Mouse (Mus musculus) left cerebral cortex, adult 11 months (tissue): Measurements from ENCODE around the gene Zmynd10.

Experiments
- DNase-seq: peaks from one replicate; pipeline ENCODE4 v3.0.0; 2022; ENCODE audit warnings: low spot score

The Zmynd10 gene

DNA sequence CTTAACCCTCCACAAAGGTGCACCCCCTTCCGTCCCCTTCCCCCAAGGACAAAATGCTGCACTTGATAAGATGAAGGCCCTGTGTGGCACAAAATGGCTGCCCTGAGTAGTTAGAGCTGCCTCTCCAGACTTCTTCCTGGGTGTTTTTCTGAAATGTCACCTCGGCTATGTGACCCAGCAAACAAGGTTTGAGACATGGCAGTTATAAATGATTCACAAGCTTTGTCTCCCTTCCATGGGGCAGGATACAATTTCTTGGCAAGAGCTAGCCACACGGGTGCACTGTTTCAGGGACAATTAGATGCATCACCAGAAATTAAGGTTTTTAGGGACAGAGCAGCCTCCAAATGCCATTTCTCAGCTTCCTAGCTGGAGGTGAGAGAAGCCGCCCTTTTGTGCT lies 6.7 kb upstream of the Zmynd10 start:
- no peak for DNase-seq

DNA sequence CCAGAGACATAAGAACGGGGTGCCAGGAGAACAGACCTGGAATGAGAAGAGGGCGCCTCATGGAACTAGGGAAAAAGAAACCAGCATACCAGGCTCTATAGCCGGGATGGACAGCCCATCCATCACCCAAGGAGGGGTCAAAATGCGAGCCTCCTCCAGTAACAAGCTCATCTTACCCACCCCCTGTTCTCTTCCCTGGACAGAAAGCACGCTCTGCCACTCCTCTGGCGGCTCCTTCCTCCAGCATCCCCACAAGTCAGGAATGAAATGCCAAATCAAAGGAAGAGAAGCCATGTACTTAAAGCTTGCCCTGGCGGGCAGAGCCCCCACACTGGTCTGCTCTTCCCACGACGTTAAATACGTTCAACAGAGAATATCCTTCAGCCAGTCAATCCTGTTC lies 6.1 kb upstream of the Zmynd10 start:
- DNase-seq: no peak

DNA sequence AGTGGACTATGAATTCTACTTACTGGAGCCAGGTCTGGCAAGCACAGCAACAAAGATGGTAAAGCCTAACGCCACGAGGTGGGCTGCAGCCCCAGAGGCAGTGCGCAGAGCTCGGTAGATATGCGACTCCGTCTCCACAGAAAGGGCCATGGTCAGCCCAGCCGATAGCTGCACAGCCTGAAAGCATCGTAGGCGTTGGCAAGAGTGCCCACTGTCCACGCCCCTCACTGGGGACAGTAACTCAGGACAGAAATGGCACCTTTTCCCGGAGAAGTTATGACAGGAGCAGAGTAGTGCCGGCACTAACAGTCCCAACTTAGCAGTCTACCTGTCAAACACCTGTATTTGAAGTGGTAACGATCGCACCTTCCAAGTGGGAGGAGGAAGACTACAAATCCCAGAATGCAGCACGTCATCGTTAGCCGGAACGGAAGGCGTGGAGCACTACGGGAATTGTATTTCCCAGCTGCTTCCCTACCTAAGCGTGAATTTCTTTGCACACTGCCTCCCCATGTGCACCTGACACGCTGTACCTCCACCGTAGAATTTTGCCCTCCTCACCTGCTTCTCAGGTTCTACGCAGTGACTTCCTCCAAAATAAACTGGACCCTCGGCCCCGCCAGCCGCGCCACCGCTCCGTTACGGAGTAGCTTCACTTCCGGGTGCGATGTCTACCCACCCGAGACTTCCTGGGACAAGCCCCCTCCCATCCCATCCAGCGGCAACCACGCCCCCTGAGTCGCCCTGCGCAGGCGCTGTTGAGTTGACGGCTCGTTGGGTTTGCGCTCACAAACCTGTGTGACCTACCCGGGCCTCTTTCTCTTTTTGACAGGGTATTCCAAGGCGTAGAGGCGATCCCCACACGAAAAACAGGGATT lies 5.4 kb upstream of the Zmynd10 start, which contains the start of the genes Cyb561d2 and Nprl2:
Gene Cyb561d2 (minus strand): TSS at position 720 of the 878 bp plus-strand sequence.
Gene Nprl2 (plus strand): TSS at position 753 of the 878 bp plus-strand sequence.
- peak; percentile 86 for DNase-seq

DNA sequence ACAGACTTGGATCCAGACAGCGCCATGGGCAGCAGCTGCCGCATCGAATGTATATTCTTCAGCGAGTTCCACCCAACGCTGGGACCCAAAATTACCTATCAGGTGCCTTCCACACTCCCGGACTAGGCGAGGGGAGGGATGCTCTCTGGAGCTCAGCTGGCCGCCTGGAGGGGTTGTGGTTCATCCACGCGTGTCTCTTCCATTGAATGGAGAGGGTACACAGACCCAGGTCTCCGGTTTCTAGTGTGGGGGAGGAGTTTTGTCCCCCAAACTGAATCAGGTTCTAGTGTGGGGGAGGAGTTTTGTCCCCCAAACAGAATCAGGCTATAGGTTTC lies 4.8 kb upstream of the Zmynd10 start:
- no peak for DNase-seq

DNA sequence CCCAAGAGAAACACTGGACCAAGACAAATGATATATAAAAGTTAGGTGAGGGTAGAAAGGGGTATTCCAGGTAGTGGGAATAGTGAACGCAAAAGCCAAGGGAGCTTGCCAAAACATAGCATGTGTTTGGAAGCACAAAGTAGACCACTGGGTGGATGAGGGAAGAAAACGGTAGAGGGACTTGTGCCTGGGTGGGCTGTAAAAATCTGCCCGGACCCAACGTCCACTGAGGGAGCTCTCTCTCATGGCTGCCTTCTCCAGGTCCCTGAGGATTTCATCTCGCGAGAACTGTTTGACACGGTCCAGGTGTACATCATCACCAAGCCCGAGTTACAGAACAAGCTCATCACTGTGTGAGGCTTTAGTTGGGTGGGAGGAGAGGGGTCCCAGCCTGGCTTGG lies 4.4 kb upstream of the Zmynd10 start:
- no peak for DNase-seq

DNA sequence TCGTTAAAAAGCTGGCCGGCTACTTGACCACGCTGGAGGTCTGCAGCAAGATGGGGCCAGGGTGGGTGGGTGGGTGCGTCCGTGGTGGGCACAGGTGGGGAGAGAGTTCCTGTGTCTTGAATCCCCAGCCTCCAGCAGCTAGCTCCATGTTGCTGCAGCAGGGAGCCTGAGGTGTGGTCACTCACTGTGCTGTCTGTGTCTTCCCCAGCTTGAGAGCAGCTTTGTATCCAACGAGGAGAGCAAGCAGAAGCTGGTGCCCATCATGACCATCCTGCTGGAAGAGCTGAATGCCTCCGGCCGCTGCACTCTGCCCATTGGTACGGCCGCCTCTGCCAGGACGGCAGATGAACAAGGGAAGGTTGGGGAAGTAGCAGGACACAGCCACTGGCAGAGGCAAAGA lies 3.8 kb upstream of the Zmynd10 start:
- DNase-seq: no peak

DNA sequence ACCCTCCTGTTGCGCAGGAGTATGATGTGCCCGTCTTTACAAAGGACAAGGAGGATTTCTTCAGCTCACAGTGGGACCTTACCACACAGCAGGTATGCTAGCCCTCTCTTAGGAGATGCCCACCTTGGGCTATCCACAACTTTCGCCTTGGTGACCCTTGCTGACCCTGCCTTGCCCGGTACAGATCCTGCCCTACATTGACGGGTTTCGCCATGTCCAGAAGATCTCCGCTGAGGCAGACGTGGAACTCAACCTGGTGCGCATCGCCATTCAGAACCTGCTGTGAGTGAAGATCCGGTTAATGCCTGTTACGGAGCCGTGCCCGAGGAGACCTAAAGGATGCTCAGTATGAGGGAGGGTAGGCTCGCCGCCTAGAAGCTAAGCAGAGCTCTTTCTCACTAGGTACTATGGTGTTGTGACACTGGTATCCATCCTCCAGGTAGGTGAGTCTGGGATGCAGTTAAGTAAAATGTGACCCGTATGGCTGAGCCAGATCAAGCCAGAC lies 2.9 kb upstream of the Zmynd10 start:
- DNase-seq: no peak

DNA sequence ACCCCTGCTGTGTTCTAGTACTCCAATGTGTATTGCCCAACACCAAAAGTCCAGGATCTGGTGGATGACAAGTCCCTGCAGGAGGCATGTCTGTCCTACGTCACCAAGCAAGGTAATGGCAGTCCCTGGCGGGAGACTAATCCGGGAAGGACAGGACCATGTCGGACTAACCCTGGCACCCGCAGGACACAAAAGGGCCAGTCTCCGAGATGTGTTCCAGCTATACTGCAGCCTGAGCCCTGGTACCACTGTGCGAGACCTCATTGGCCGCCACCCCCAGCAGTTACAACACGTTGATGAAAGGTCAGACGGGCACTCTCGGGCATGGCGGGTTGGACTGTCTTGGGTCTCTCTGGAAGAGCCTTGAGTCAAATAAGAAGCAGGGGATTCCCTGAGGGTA lies 2.4 kb upstream of the Zmynd10 start:
- no peak for DNase-seq

DNA sequence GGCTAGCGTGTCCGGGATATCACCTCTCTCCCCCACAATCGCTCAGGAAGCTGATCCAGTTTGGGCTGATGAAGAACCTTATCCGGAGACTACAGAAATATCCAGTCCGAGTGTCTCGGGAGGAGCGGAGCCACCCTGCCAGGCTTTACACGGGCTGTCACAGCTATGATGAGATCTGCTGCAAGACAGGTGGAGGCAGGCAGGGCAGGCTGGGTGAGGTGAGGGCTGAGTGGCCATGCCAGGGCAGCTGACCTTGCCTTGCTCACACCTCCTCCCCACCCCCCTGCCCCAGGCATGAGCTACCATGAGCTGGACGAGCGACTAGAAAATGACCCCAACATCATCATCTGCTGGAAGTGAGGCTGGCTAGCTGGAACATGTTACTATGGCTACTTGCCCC lies 1.9 kb upstream of the Zmynd10 start:
- no peak for DNase-seq

DNA sequence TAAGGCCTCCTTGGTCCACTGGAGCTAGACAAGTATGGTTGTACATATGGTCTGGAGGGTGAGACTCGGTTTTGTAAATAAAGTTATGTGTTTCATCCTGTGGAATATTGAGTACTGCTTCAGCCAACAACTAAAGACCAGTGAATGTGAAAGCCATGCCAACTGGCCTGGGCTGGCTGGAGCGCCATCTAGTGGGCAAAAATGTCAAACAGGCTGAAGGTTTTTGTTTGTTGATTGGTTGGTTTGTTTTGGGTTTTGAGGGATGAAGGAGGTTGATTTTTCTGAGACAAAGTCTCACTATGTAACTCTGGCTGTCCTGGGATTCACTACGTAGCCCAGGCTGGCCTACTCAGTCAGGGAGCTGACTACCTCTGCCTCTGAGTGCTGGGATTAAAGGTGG lies 1.5 kb upstream of the Zmynd10 start:
- DNase-seq: no peak

DNA sequence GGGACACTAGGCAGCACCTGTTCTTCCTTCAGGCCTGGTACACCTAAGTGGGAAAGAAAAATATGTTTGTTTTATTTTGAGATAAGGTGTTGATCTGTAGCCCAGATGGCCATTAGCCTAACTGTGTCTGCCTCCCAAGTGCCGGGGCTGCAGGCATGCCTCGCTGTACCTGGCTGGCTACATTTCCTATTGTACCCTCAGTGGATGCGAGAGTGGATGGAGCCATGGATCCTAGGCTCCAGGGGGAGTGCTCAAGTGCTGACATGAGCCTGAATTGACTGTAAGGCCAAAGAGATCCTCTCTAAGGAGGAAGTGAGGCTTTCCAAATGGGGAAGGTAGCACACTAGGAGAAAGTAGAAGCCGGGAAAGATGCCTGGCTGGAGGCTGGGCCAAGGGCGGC lies 859 bp downstream of the Zmynd10 start:
- no peak for DNase-seq

DNA sequence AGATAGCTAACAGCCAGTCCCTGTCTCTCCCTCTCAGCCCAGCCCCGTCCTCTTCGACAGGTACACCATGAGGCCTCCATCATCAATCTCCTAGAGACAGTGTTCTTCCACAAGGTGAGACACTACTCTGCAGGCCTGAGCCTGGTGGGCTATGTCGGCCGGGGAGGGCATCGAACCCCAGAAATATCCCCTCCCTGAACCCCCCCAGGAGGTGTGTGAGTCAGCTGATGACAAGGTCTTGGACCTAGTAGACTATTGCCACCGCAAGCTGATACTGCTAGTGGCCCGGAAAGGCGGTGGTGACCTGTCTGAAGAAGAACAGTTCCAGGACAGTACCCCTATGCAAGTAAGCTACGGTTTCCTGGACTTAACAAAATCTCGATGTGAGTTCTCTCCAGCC lies 1.7 kb downstream of the Zmynd10 start:
- DNase-seq: no peak

DNA sequence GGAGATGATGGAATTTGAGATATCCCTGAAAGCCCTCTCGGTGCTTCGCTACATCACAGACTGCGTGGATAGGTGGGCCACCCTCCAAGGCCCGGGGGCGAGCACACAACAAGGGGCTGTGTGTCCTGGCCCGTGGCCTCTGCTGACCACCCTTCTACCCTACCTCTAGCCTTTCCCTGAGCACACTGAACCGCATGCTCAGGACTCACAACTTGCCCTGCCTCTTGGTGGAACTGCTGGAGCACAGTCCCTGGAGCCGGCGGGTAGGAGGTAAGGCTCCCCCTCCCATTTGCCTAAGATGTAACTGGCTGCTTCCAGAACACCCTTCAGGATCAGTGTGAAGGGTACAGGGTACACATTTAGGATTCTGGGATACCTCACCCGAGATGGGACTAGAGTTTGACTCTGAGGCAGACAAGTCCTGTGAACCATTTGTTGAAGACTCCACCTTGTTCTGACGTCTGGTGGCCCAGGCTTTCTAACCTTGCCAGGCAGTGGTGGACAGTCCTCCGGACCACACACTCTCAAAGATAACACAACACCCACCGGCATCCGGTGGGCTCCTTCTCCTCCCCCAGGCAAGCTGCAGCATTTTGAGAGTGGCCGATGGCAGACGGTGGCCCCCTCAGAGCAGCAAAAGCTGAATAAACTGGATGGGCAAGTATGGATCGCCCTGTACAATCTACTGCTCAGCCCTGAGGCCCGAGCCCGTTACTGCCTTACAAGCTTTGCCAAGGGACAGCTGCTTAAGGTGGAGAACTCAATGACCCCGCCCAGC lies 2.4 kb downstream of the Zmynd10 start:
- no peak for DNase-seq

DNA sequence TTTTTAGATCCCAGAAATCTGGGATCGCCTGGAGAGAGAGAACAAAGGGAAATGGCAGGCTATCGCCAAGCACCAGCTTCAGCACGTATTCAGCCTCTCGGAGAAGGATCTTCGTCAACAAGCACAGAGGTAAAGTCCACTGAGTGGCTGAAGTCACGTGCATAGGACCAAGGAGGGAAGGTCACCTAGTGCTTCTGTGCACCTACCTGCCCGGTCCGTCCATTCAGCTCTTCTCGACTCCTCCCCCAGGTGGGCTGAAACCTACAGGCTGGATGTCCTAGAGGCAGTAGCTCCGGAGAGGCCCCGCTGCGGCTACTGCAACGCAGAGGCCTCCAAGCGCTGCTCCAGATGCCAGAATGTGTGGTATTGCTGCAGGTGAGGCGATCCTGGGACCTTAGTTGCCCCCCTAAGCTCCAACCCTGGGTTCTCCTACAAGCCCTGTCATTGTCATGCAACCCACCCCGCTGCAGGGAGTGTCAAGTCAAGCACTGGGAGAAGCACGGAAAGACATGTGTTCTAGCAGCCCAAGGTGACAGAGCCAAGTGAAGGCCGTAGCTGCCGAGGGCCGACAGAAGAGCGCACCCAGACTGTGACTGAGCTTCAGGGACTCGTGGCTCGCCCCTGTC lies 3.5 kb downstream of the Zmynd10 start:
- DNase-seq: no peak

DNA sequence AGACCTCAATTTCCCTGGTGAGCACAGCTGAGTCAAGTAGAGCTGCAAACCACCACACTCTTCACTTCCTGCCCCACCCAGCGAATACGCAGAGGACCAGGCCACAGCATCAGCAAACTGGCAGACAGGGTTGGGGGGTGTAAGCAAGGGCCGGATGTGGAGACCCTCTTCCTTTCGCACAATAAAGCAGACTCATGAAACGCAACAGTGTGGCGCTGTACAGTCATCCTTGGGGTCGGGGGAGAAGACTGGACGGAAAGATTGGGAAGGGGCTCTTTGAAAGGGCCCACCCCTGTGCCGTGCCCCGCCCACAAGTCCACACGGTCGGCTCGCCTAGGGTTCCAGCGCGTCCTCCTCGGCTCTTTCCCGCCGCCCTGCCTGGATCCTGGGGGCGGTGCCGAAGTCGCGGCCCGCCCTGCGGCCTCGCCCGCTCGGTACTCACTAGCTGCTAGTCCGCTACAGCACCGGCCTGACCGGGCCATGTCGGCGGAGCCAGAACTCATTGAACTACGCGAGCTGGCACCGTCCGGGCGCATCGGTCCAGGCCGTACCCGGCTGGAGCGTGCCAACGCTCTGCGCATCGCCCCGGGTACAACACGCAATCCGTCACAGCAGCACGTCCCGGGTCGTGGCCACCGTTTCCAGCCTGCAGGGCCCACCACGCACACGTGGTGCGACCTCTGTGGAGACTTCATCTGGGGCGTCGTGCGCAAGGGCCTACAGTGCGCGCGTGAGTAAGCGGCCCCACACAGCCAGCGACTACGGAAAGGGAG lies 4.2 kb downstream of the Zmynd10 start, which contains the start of gene Rassf1:
Gene Rassf1 (plus strand): TSS at position 439 of the 773 bp plus-strand sequence.
- DNase-seq: no peak

DNA sequence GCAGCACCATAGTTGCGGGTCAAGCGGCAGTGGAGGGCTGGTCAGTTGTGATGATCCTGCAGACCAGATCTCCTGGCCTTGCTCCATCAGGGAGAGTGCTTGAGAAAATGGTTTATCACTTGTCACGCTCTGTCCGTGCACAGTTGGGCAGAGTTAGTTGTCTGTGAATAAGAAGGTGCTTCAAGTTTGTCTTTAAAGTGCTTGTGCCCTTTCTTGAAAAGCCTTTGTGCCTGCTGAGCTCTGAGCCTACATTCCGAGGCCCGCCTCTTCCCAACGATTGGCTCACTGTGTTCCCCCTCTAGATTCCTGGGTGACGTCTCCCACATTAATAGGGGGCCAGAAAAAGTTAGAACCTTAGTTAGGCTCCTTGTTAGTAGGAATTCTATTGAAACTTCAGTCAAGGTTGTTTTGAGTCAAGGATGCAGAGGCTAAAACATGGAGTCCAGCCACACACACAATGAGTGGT lies 4.8 kb downstream of the Zmynd10 start:
- no peak for DNase-seq

DNA sequence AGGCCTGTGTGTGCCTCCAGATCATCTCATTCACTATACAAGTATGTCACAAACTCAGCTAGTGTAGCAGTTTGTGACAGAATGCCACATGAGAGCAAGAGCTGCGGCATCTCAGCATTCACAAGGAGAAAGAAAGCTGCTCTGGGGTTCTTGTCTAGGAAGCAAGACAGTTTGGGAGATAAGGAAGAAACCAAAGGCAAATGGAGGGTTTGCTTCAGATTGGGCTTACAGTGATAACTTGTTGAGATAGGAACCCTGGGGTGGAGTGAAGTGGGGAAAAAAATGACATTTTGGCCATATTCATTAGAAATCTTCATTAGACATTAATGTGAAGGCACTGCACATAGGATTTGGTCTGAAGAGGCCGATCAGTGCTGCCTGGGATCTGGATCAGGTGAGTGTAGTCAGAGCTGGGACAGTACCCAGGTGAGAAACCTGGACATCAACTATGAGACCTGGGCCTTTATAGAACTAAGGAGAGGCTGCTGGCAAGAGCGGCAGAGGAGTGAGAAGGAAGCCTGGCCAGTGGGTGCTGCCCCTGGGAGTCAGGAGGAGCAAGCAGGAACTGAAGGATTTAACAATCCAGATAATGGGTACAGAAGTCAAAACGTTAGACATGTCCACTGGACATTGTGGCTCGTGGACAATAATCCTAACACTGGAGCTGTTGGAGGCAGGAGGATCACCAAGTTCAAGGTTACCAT lies 5.7 kb downstream of the Zmynd10 start:
- no peak for DNase-seq

DNA sequence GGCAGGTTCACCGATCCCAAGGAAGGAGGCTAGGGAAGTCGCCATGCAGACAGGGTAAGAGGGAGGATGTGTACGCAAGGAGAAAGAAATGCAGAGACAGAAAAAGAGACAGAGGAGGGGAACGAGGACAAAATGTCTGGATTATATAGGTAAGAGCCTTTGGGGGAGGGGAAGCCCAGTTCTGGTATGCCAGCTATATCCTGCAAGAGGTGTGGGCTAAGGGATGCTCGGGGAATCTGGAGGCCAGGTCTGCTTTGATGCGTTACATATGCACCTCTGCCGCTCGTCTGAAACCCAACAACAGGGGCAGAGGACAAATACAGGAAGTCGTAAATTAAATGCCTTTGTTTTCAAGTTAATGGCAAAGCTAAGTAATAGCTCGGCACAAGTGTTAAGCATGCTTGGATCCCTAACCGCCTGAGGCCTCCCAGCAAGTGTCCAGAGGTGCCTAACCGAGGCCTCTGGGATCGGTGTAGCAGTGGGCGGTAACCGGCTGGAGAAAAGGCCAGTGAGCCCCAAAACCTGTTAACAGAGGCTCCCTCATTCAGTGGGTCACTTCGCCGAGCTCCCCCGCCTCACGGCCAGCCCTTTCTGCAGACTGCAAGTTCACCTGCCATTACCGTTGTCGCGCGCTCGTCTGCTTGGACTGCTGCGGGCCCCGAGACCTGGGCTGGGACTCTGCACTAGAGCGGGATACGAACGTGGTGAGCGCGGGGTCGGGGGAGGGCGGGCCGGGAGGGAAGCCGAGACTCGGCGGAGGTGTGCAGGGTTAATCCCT lies 6.6 kb downstream of the Zmynd10 start:
- no peak for DNase-seq

DNA sequence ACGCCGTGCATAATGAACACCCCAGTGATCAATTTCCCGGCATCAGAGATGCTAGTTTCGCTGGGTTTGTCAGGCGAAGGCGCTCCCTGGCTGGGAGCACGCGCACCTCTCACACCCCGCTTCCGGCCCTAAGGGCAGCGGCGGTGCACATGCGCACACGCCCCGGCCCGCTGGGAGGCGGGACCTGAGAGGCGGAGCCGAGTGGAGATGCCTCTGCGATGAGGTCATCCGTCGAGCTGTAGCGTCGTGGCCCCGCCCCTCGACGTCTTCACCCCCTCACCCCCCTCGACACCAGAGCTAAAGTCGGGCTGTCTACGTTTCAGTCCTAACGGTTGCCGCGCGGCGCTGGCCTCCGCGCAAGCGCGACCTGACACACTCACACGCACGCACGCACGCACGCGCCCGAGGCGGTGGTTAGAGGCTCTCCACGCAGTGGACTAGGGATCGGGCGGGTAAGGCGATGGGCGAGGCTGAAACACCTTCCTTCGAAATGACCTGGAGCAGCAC lies 7.3 kb downstream of the Zmynd10 start:
- peak; percentile 95 for DNase-seq

DNA sequence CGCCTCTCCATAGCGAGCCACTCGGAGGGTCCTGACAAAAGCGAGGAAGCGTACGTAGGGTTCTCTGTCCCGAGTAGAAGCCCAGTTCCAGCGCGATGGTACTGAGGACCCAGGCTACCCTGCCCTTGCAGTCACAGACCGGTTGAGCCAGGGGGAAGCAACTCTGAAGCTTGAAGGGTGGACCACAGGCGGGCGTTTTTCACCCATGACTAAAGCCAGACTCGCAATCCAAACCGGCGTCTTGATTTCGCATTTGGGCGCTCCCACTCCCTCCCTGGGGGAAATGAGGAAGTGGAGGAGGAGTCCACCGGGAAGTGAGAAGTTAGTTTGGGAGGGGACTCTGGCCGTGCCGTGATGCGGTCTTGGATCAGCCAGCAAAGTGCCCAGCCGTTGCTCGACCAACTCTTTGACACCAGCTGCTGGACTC lies 7.9 kb downstream of the Zmynd10 start:
- DNase-seq: no peak
